Mouse (Mus musculus) CH12.LX (cell line): ENCODE measurements at regions not wholly inside any gene's neighbourhood (a gene's known extent, or its start where the extent isn't known, plus 50 kb on each side); places are given as distances from the start of the nearest gene placed in this dataset.

Experiments
- DNase-seq: peaks from one replicate; pipeline ENCODE4 v3.0.0-alpha.2; 2013; ENCODE audit errors: extremely low read depth
- H3K27ac ChIP-seq: 2 replicates; pipeline ENCODE4 v1.5.1; 2012; ENCODE audit warnings: low read depth, mild to moderate bottlenecking, control low read depth, moderate library complexity; ENCODE audit not compliant: insufficient read depth
- H3K27me3 ChIP-seq: replicated peaks from 2 replicates; pipeline ENCODE3; 2012; ENCODE audit warnings: inconsistent platforms
- H3K36me3 ChIP-seq, 2 experiments: replicated peaks in 1 of 2; 2 replicates each; pipeline versions ENCODE3 to v1.6.1; 2012; ENCODE audit warnings: inconsistent platforms in 1 of 2, low read length in 1 of 2, mild to moderate bottlenecking in 1 of 2, mixed read lengths in 1 of 2, moderate library complexity in 1 of 2; ENCODE audit not compliant: control insufficient read depth in 1 of 2, insufficient read depth in 1 of 2
- H3K4me1 ChIP-seq, 2 experiments: 2 replicates each; pipeline ENCODE4 v1.6.1; 2012; ENCODE audit warnings: inconsistent platforms in 1 of 2, moderate library complexity in 1 of 2; ENCODE audit not compliant: insufficient read depth in 2 of 2, control insufficient read depth in 1 of 2
- H3K4me2 ChIP-seq: 2 replicates; pipeline ENCODE4 v1.6.1; 2012; ENCODE audit warnings: low read depth, mild to moderate bottlenecking, control low read depth; ENCODE audit not compliant: poor library complexity, insufficient read depth, severe bottlenecking
- H3K4me3 ChIP-seq, 3 experiments: fragments of 150-350 bp in 1 of 3; sonication (generic) in 1 of 3; replicated peaks in 1 of 3; 2 replicates each; pipeline versions ENCODE3 to v1.5.1; 2011 to 2012; ENCODE audit warnings: low read depth in 2 of 3, low read length in 2 of 3, mild to moderate bottlenecking in 2 of 3, moderate library complexity in 2 of 3, control low read depth in 1 of 3, improper control_type of control experiment in 1 of 3, inconsistent platforms in 1 of 3, mixed read lengths in 1 of 3; ENCODE audit not compliant: poor library complexity in 1 of 3
- H3K79me2 ChIP-seq: replicated peaks from 2 replicates; pipeline ENCODE4 v1.6.1; 2012; ENCODE audit warnings: mild to moderate bottlenecking, moderate library complexity; ENCODE audit not compliant: control insufficient read depth, poor library complexity, insufficient read depth, severe bottlenecking; ENCODE audit errors: extremely low read depth
- H3K9ac ChIP-seq: 2 replicates; pipeline ENCODE4 v1.6.1; 2012; ENCODE audit warnings: low read depth, mild to moderate bottlenecking, control low read depth, moderate library complexity; ENCODE audit not compliant: insufficient read depth
- H3K9me3 ChIP-seq: replicated peaks from 2 replicates; pipeline ENCODE3; 2012; ENCODE audit warnings: low read length, inconsistent platforms, mixed read lengths
- BHLHE40 ChIP-seq: IDR thresholded peaks from 2 replicates; pipeline ENCODE4 v1.6.1; 2011; ENCODE audit warnings: mild to moderate bottlenecking, low read depth, low read length, improper control_type of control experiment
- CTCF ChIP-seq, 2 experiments: IDR thresholded peaks in 1 of 2; conservative IDR thresholded peaks in 1 of 2; 2 replicates each; pipeline ENCODE4 v1.5.1; 2011 to 2012; ENCODE audit warnings: low read depth in 2 of 2, low read length in 2 of 2, improper control_type of control experiment in 1 of 2, inconsistent platforms in 1 of 2, mild to moderate bottlenecking in 1 of 2, moderate library complexity in 1 of 2
- ETS1 ChIP-seq: conservative IDR thresholded peaks from 2 replicates; pipeline ENCODE4 v1.6.1; 2012; ENCODE audit warnings: low read depth, mild to moderate bottlenecking, inconsistent platforms, low read length, improper control_type of control experiment, moderate library complexity
- HCFC1 ChIP-seq: IDR thresholded peaks from 2 replicates; pipeline ENCODE4 v1.6.1; 2012; ENCODE audit warnings: low read depth, mild to moderate bottlenecking, inconsistent platforms, low read length, improper control_type of control experiment
- IRF4 ChIP-seq: IDR thresholded peaks from 2 replicates; pipeline ENCODE4 v1.6.1; 2014; ENCODE audit warnings: low read depth, mild to moderate bottlenecking, inconsistent platforms, low read length, improper control_type of control experiment
- MAX ChIP-seq: IDR thresholded peaks from 2 replicates; pipeline ENCODE4 v1.6.1; 2011; ENCODE audit warnings: low read length, improper control_type of control experiment
- MAZ ChIP-seq: IDR thresholded peaks from 2 replicates; pipeline ENCODE4 v1.6.1; 2012; ENCODE audit warnings: low read depth, mild to moderate bottlenecking, inconsistent platforms, low read length, improper control_type of control experiment, moderate library complexity
- MEF2A ChIP-seq: IDR thresholded peaks from 2 replicates; pipeline ENCODE4 v1.6.1; 2014; ENCODE audit warnings: low read depth, mild to moderate bottlenecking, inconsistent platforms, low read length, improper control_type of control experiment, borderline replicate concordance
- MYC ChIP-seq: IDR thresholded peaks from 2 replicates; pipeline ENCODE4 v1.6.1; 2011; ENCODE audit warnings: low read depth, mild to moderate bottlenecking, improper control_type of control experiment, low read length
- NELFE ChIP-seq: IDR thresholded peaks from 2 replicates; pipeline ENCODE4 v1.6.1; 2011; ENCODE audit warnings: low read depth, low read length, improper control_type of control experiment
- PAX5 ChIP-seq: IDR thresholded peaks from 2 replicates; pipeline ENCODE4 v1.6.1; 2012; ENCODE audit warnings: low read length, inconsistent platforms, mixed read lengths
- POLR2A ChIP-seq: IDR thresholded peaks from 2 replicates; pipeline ENCODE4 v1.6.1; 2011; ENCODE audit warnings: low read depth, mild to moderate bottlenecking, improper control_type of control experiment, low read length
- RCOR1 ChIP-seq: conservative IDR thresholded peaks from 2 replicates; pipeline ENCODE4 v1.6.1; 2012; ENCODE audit warnings: low read depth, mild to moderate bottlenecking, inconsistent platforms, low read length, improper control_type of control experiment
- TBP ChIP-seq: conservative IDR thresholded peaks from 2 replicates; pipeline ENCODE4 v1.6.1; 2011; ENCODE audit warnings: low read depth, low read length, improper control_type of control experiment
- TCF12 ChIP-seq: IDR thresholded peaks from 2 replicates; pipeline ENCODE4 v1.6.1; 2014; ENCODE audit warnings: low read depth, mild to moderate bottlenecking, inconsistent platforms, low read length, improper control_type of control experiment
- UBTF ChIP-seq: IDR thresholded peaks from 2 replicates; pipeline ENCODE4 v1.6.1; 2012; ENCODE audit warnings: low read depth, mild to moderate bottlenecking, inconsistent platforms, low read length, improper control_type of control experiment, moderate library complexity
- USF1 ChIP-seq: IDR thresholded peaks from 2 replicates; pipeline ENCODE4 v1.6.1; 2014; ENCODE audit warnings: low read depth, mild to moderate bottlenecking, inconsistent platforms, low read length, improper control_type of control experiment
- USF2 ChIP-seq: conservative IDR thresholded peaks from 2 replicates; pipeline ENCODE4 v1.6.1; 2011; ENCODE audit warnings: low read depth, low read length, improper control_type of control experiment
- ZC3H11A ChIP-seq: IDR thresholded peaks from 2 replicates; pipeline ENCODE4 v1.6.1; 2012; ENCODE audit warnings: low read depth, mild to moderate bottlenecking, inconsistent platforms, low read length, improper control_type of control experiment
- ZKSCAN1 ChIP-seq: IDR thresholded peaks from 2 replicates; pipeline ENCODE4 v1.6.1; 2012; ENCODE audit warnings: low read depth, inconsistent platforms, low read length, improper control_type of control experiment, borderline replicate concordance
- ZMIZ1 ChIP-seq: IDR thresholded peaks from 2 replicates; pipeline ENCODE4 v1.6.1; 2012; ENCODE audit warnings: low read depth, mild to moderate bottlenecking, inconsistent platforms, low read length, improper control_type of control experiment
- ZNF384 ChIP-seq: IDR thresholded peaks from 2 replicates; pipeline ENCODE4 v1.6.1; 2012; ENCODE audit warnings: low read depth, low read length, improper control_type of control experiment, inconsistent platforms
- dilution Hi-C: fragments of 300-500 bp; cut with MboI; formaldehyde crosslinking; loops from 2 replicates; pipeline ENCODE4 v1.14.3; 2020; ENCODE audit warnings: low sequenced_read_pairs; ENCODE audit not compliant: extremely low pct_unique_long_range_greater_than_20kb, extremely low pct_ligation_motif_present
- in situ Hi-C: fragments of 300-500 bp; cut with MboI; formaldehyde crosslinking; loops from 3 replicates; pipeline ENCODE4 v1.14.3; 2019; ENCODE audit warnings: low sequenced_read_pairs, low pct_ligation_motif_present, low pct_unique_long_range_greater_than_20kb, mixed read lengths

- no peaks in the 10 kb centered on the region for H3K79me2 ChIP-seq
- H3K4me1 ChIP-seq, result peaks cover 0 to 6% of the 10 kb centered on the region in 2 experiments; a peak in 1 of 4 replicates
- H3K36me3 ChIP-seq, result no peaks in the 10 kb centered on the region
- H3K27me3 ChIP-seq, result no peaks in the 10 kb centered on the region
- TF ChIP-seq MAX (no peak), TBP (no peak), BHLHE40 (no peak), CTCF (conservative IDR thresholded peaks at IDR 0.05 in 1 of 2, IDR thresholded peaks at IDR 0.05 in 1 of 2; ENCODE audit: low read depth in 2 of 2, low read length in 2 of 2) (no peak), HCFC1 (no peak), ZNF384 (no peak), TCF12 (no peak), UBTF (no peak), ZKSCAN1 (no peak), ZMIZ1 (no peak), ZC3H11A (no peak), USF2 (no peak), NELFE (no peak), ETS1 (no peak), MYC (no peak), IRF4 (no peak), USF1 (no peak), POLR2A (no peak), MEF2A (no peak), RCOR1 (no peak)
- H3K27ac ChIP-seq, result no peak overlapping the region
- DNase-seq, result no peak
- H3K9ac ChIP-seq, result no peak overlapping the region
- H3K9me3 ChIP-seq, result no peaks in the 10 kb centered on the region
- in situ Hi-C loops (no loop called here), dilution Hi-C loops (no loop called here)
- no peak overlapping the region for H3K4me2 ChIP-seq
- no peak overlapping the region for H3K4me3 ChIP-seq
These were observed 252.7 kb upstream of the Jmjd1c start for GRCm38 (mm10) chr10:66843258-66843657.

DNA sequence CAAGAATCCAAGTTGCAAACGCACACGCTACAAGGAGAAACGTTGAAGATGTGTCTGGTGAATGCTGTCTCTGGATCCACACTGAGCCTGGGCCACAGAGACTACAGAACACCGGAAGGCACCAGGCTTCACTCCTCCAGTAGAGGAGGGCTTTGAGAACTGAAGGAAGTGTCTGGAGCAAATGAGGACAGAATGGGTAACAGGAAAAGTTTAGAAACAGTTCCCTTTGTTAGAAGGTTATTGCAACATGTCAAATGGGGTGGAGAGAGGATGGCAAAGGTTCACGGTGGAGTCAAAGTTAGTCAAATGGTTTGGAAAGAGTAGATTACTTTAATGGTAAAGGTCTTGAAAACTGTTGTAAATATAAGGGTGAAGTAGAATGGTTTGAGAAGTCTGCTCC lies 247.1 kb upstream of the Jmjd1c start:
- in situ Hi-C loops, result no loop called here
- H3K4me1 ChIP-seq, result peaks cover 10 to 30% of the 10 kb centered on the region in 2 experiments
- no peak overlapping the region for H3K27ac ChIP-seq
- no peaks in the 10 kb centered on the region for H3K27me3 ChIP-seq
- TF ChIP-seq MAZ (no peak), MEF2A (no peak), PAX5 (no peak), USF2 (no peak), USF1 (no peak), POLR2A (no peak)
- TF ChIP-seq, all 38 proteins: peak for 0
- H3K4me2 ChIP-seq, result no peak overlapping the region
- dilution Hi-C loops, result no loop called here
- no peak overlapping the region for H3K9ac ChIP-seq
- no peaks in the 10 kb centered on the region for H3K36me3 ChIP-seq
- DNase-seq, result no peak
- no peaks in the 10 kb centered on the region for H3K9me3 ChIP-seq
- no peak overlapping the region for H3K4me3 ChIP-seq
- H3K79me2 ChIP-seq, result no peaks in the 10 kb centered on the region
